ENCODE assay signal across 14 mouse cellular contexts in genomic region chr19:55192254-55192945, GRCm38 (mm10). TPM values are rescaled to one million over a fixed set of nuclear protein-coding genes. Genes with fewer than 3 reads are reported as not detected.
DNase-seq lines count a peak whose midpoint lies in the region; ATAC-seq and TF ChIP-seq lines count a peak whose summit lies in the region.
"Had no signal": no experiment of that assay in that cellular context is flagged by ENCODE, and none has a peak within 500 bp of the region (broad histone marks: within the 10 kb centered on the region; RNA-seq: fewer than 3 reads in every experiment).

No protein-coding gene starts in this region.

- TF ChIP-seq POLR2A in heart, adult 2 months (IDR thresholded peaks at IDR 0.05; ENCODE audit: insufficient read depth, low read depth, low read length), result no peak

- TF ChIP-seq EP300 in heart, adult 2 months (IDR thresholded peaks at IDR 0.05; ENCODE audit: insufficient read depth, low read depth, low read length), result no peak
- peak; percentile 94 for TF ChIP-seq EP300 in lung, postnatal 0 days (IDR thresholded peaks at IDR 0.05)

- no peaks in the 10 kb centered on the region for H3K36me3 ChIP-seq in heart, adult 2 months (ENCODE audit: control insufficient read depth, insufficient read depth, low read length)
- H3K36me3 ChIP-seq in heart, embryonic 11.5 days (ENCODE audit: control insufficient read depth, insufficient read depth, low read length), result no peaks in the 10 kb centered on the region
- no peaks in the 10 kb centered on the region for H3K36me3 ChIP-seq in lung, postnatal 0 days (ENCODE audit: insufficient read depth, low read length)

- WGBS in heart, adult 2 months, result 83% methylated on average over 21 of the region's 21 CpGs
- WGBS in heart, embryonic 11.5 days (ENCODE audit: insufficient replicate concordance), result 87% methylated on average over 21 of the region's 21 CpGs
- WGBS in lung, postnatal 0 days, result 59% methylated on average over 21 of the region's 21 CpGs

- TF ChIP-seq CTCF in heart, adult 2 months (IDR thresholded peaks at IDR 0.05), result no peak
- TF ChIP-seq CTCF in lung, postnatal 0 days (IDR thresholded peaks at IDR 0.05), result no peak

- H3K27ac ChIP-seq in heart, adult 2 months, result peak overlapping the region; percentile 36; the same call in 1 of the 2 replicates
- no peak overlapping the region for H3K27ac ChIP-seq in heart, embryonic 11.5 days (ENCODE audit: low read depth, low read length)
- H3K27ac ChIP-seq in lung, postnatal 0 days (ENCODE audit: low read length), result peak overlapping the region; percentile 75
- H3K27ac ChIP-seq: hindbrain, embryonic 14.5 days had no signal

- H3K79me2 ChIP-seq in heart, adult 2 months (replicated peaks; ENCODE audit: control insufficient read depth, insufficient read depth, low read length), result no peaks in the 10 kb centered on the region

- no peaks in the 10 kb centered on the region for H3K27me3 ChIP-seq in heart, adult 2 months (ENCODE audit: control insufficient read depth, insufficient read depth, low read length)
- H3K27me3 ChIP-seq in heart, embryonic 11.5 days (ENCODE audit: control insufficient read depth, insufficient read depth, low read length), result no peaks in the 10 kb centered on the region
- no peaks in the 10 kb centered on the region for H3K27me3 ChIP-seq in lung, postnatal 0 days (replicated peaks; ENCODE audit: insufficient read depth, low read length)

- no peak overlapping the region for H3K4me2 ChIP-seq in heart, embryonic 11.5 days
- no peak overlapping the region for H3K4me2 ChIP-seq in lung, postnatal 0 days (replicated peaks; ENCODE audit: low read depth, low read length)
- H3K4me2 ChIP-seq: hindbrain, embryonic 14.5 days had no signal

- H3K4me3 ChIP-seq in heart, adult 2 months, result no peak overlapping the region
- H3K4me3 ChIP-seq in heart, embryonic 11.5 days (ENCODE audit: low read depth, low read length), result no peak overlapping the region
- no peak overlapping the region for H3K4me3 ChIP-seq in lung, postnatal 0 days (ENCODE audit: low read depth, low read length)

- no peak overlapping the region for H3K9ac ChIP-seq in heart, adult 2 months (ENCODE audit: low read depth, low read length)
- H3K9ac ChIP-seq in heart, embryonic 11.5 days (ENCODE audit: low read depth, low read length), result no peak overlapping the region
- H3K9ac ChIP-seq in lung, postnatal 0 days (replicated peaks; ENCODE audit: low read depth), result no peak overlapping the region
- H3K9ac ChIP-seq: hindbrain, embryonic 14.5 days had no signal

- H3K9me3 ChIP-seq in heart, embryonic 11.5 days (replicated peaks; ENCODE audit: control insufficient read depth, low read length), result no peaks in the 10 kb centered on the region
- no peaks in the 10 kb centered on the region for H3K9me3 ChIP-seq in lung, postnatal 0 days (ENCODE audit: low read length)

- peak in 1 of 2 experiments; percentile 28 for DNase-seq in heart, adult 2 months
- DNase-seq in adrenal gland, postnatal 36 days, result peak; percentile 32 to 42
- peak; percentile 22 for DNase-seq in liver
- DNase-seq in lung, postnatal 0 days (ENCODE audit: low spot score), result peak; percentile 91
- no peak for DNase-seq in layer of hippocampus, adult 8-10 months (ENCODE audit: low spot score in 2 of 2)
- no peak for DNase-seq in gastrocnemius, adult 18-20 months (ENCODE audit: low spot score)
- DNase-seq: gastrocnemius, postnatal 10 days; thymus, postnatal 25 days had no signal

- intact Hi-C loops in heart, adult 2 months (cut with DNase I), result no loop called here

- peaks cover 10% of the 10 kb centered on the region for H3K4me1 ChIP-seq in heart, adult 2 months (ENCODE audit: control insufficient read depth, insufficient read depth, low read length)
- no peaks in the 10 kb centered on the region for H3K4me1 ChIP-seq in heart, embryonic 11.5 days (ENCODE audit: control insufficient read depth, insufficient read depth, low read length)
- H3K4me1 ChIP-seq in lung, postnatal 0 days (ENCODE audit: insufficient read depth, low read depth, low read length), result peaks cover 20% of the 10 kb centered on the region; the same call in 1 of the 2 replicates

- no peak for ATAC-seq in heart, embryonic 11.5 days (replicated peaks; ENCODE audit: insufficient number of reproducible peaks, low FRiP score, low TSS enrichment)
- peak; percentile 83 for ATAC-seq in lung, postnatal 0 days
- ATAC-seq in granulocyte monocyte progenitor cell, adult 5-6 weeks (replicated peaks; ENCODE audit: poor library complexity, severe bottlenecking), result no peak

RNA-seq across cellular contexts. Expression of gene Tectb, which starts 11.9 kb away (rescaled TPM):
- total RNA-seq in heart, adult 2 months (2021), result under 1 TPM; 0.16 to 0.23 TPM
- polyA plus RNA-seq in heart, adult 2 months (2012; rRNA removed), result 0.21 and 0.29 TPM in 2 replicates
- polyA plus RNA-seq in heart, embryonic 11.5 days (2014; fragmentation: Nextera tagmentation; extraction: Ambion mirVana), result not detected in 2 replicates
- total RNA-seq in adrenal gland, postnatal 36 days (2021), result 1 to 10 TPM in 1 of 2 experiments, under 1 TPM in 1; 0.40 to 1.2 TPM
- 0.21 and 0.27 TPM in 2 replicates for polyA plus RNA-seq in lung, postnatal 0 days (2015; fragmentation: Nextera tagmentation; extraction: Ambion mirVana)
- total RNA-seq in layer of hippocampus, adult 8-10 months (2022), result under 1 TPM in 1 of 4 experiments, not detected in 3; 0.16 TPM
- total RNA-seq in granulocyte monocyte progenitor cell, adult 5-6 weeks (2014; fragmentation: Nextera tagmentation), result not detected in 2 replicates
- total RNA-seq in granulocyte monocyte progenitor cell, adult 5-6 weeks (2017), result not detected in 2 replicates
- not detected for total RNA-seq in gastrocnemius, adult 18-20 months (2021)
- total RNA-seq: left cerebral cortex, postnatal 25 days had no signal
- polyA plus RNA-seq: neural tube, embryonic 14.5 days; small intestine, adult 2 months had no signal

RNA-seq across cellular contexts. Expression of gene Gucy2g, which starts 48.6 kb away (rescaled TPM):
- under 1 TPM in 1 of 2 experiments, not detected in 1; 0.07 TPM for total RNA-seq in heart, adult 2 months (2021)
- polyA plus RNA-seq in heart, adult 2 months (2012; rRNA removed), result 0.12 TPM in 2 replicates
- polyA plus RNA-seq in heart, embryonic 11.5 days (2014; fragmentation: Nextera tagmentation; extraction: Ambion mirVana), result not detected in 2 replicates
- not detected for total RNA-seq in adrenal gland, postnatal 36 days (2021)
- polyA plus RNA-seq in lung, postnatal 0 days (2015; fragmentation: Nextera tagmentation; extraction: Ambion mirVana), result 0.05 and 0.18 TPM in 2 replicates
- 1 to 10 TPM; 1.2 to 1.4 (median 1.3) TPM for total RNA-seq in layer of hippocampus, adult 8-10 months (2022)
- total RNA-seq in granulocyte monocyte progenitor cell, adult 5-6 weeks (2014; fragmentation: Nextera tagmentation), result not detected in 2 replicates
- total RNA-seq in granulocyte monocyte progenitor cell, adult 5-6 weeks (2017), result not detected in 2 replicates
- under 1 TPM; 0.16 to 0.21 TPM for total RNA-seq in gastrocnemius, adult 18-20 months (2021)

RNA-seq across cellular contexts. Expression of gene Acsl5, which starts 59.3 kb away (rescaled TPM):
- total RNA-seq in heart, adult 2 months (2021), result 10 to 100 TPM; 12.5 to 14.7 TPM
- polyA plus RNA-seq in heart, adult 2 months (2012; rRNA removed), result 8.0 and 9.0 TPM in 2 replicates
- 28.6 and 35.8 TPM in 2 replicates for polyA plus RNA-seq in heart, embryonic 11.5 days (2014; fragmentation: Nextera tagmentation; extraction: Ambion mirVana)
- 100 to 1,000 TPM; 127 to 171 TPM for total RNA-seq in adrenal gland, postnatal 36 days (2021)
- 110 and 130 TPM in 2 replicates for polyA plus RNA-seq in lung, postnatal 0 days (2015; fragmentation: Nextera tagmentation; extraction: Ambion mirVana)
- total RNA-seq in layer of hippocampus, adult 8-10 months (2022), result 10 to 100 TPM; 38.6 to 47.6 (median 42.6) TPM
- 68.6 and 120 TPM in 2 replicates for total RNA-seq in granulocyte monocyte progenitor cell, adult 5-6 weeks (2014; fragmentation: Nextera tagmentation)
- total RNA-seq in granulocyte monocyte progenitor cell, adult 5-6 weeks (2017), result 127 and 204 TPM in 2 replicates
- 1 to 10 TPM; 2.7 to 5.1 TPM for total RNA-seq in gastrocnemius, adult 18-20 months (2021)

Comparison
In these comparisons a context has a peak if more than half of its experiments do, and no peak if none do; other contexts are left out.
1. DNase-seq: peak in adrenal gland, postnatal 36 days (2 of 2), liver (single experiment) and lung, postnatal 0 days (single experiment); none in layer of hippocampus, adult 8-10 months (0 of 2) and gastrocnemius, adult 18-20 months (single experiment).